Mouse (Mus musculus) myocyte (in vitro differentiated cells): ENCODE results near the gene Tecr.

ENCODE experiments used
- CEBPB ChIP-seq: IDR thresholded peaks from 2 replicates; pipeline ENCODE4 v1.6.1; 2011; ENCODE audit warnings: mild to moderate bottlenecking, moderate library complexity; ENCODE audit not compliant: poor library complexity, insufficient read depth, severe bottlenecking
- E2F4 ChIP-seq: IDR thresholded peaks from one replicate; pipeline ENCODE4 v1.6.1; 2011; ENCODE audit warnings: mild to moderate bottlenecking, control low read depth, moderate library complexity; ENCODE audit not compliant: insufficient read depth
- MAX ChIP-seq: IDR thresholded peaks from one replicate; pipeline ENCODE4 v1.6.1; 2011; ENCODE audit warnings: low read depth, mild to moderate bottlenecking, control low read depth
- MYOD1 ChIP-seq, 3 experiments: IDR thresholded peaks; one replicate each; pipeline ENCODE4 v1.6.1; 2011; ENCODE audit warnings: control low read depth in 2 of 3, low read depth in 2 of 3, mild to moderate bottlenecking in 2 of 3, moderate library complexity in 1 of 3; ENCODE audit not compliant: insufficient read length in 2 of 3, control insufficient read depth in 1 of 3
- POLR2A ChIP-seq: IDR thresholded peaks from one replicate; pipeline ENCODE4 v1.6.1; 2011; ENCODE audit warnings: low read depth, mild to moderate bottlenecking, control low read depth, moderate library complexity; ENCODE audit not compliant: insufficient read length
- POLR2AphosphoS2 ChIP-seq: IDR thresholded peaks from one replicate; pipeline ENCODE4 v1.6.1; 2011; ENCODE audit warnings: low read depth, control low read depth; ENCODE audit not compliant: insufficient read length
- SRF ChIP-seq: IDR thresholded peaks from one replicate; pipeline ENCODE4 v1.6.1; 2011; ENCODE audit warnings: low read depth; ENCODE audit not compliant: control insufficient read depth, insufficient read length
- TCF12 ChIP-seq: IDR thresholded peaks from one replicate; pipeline ENCODE4 v1.6.1; 2011; ENCODE audit warnings: mild to moderate bottlenecking, control low read depth; ENCODE audit not compliant: poor library complexity, insufficient read depth, severe bottlenecking
- USF1 ChIP-seq: IDR thresholded peaks from one replicate; pipeline ENCODE4 v1.6.1; 2011; ENCODE audit warnings: low read depth, mild to moderate bottlenecking, control low read depth, moderate library complexity

DNA sequence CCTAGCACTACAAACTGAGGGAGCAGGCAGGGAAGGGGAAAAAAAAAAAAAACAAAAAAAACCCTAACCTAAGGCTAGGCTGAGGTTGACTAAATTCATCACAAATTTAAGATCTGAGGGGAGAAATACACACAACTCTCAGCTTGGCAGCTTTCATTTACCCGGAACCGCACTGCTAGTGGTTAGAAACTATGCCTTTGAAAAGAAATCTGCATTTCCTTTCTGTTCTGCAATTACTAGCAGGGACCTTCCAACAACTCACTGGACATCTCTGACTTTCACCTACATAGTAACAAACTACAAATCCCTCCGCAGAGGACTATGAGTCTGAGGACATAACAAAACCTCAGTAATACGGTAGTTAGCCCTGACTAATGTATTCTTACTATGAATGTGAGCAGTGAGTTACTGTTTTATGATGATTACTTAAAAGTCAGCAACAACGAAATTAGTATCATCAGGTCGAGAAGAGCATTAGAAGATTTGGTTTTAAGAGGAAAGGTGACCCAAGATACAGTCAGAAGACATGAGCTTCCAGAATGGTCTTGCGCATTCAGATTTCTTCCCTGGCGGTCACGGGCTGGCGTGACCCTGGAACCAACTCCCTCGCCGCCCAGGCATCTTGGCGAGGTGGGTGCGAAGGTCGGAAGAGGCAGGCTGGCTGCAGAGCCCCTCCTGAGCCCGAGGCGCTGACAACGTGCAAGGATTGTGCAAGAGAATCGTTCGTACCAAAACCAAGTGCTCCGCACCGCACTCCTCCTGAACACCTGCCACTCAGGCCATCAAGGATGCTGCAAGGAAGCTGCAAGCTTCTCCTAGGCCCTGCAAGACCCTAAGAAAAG, 14.2 kb downstream of the Tecr start:
- TF ChIP-seq POLR2A, result no peak
- no peak for TF ChIP-seq POLR2AphosphoS2
- TF ChIP-seq TCF12, result no peak
- no peak for TF ChIP-seq USF1
- TF ChIP-seq SRF, result no peak
- no peak for TF ChIP-seq E2F4
- TF ChIP-seq MYOD1 (IDR thresholded peaks at IDR 0.05; ENCODE audit: control insufficient read depth in 1 of 3, insufficient read length in 2 of 3, low read depth in 2 of 3), result no peak
- TF ChIP-seq CEBPB, result peak; percentile 34; the same call in 1 of the 2 replicates
- TF ChIP-seq MAX, result no peak
